2 mouse cellular contexts compared by ENCODE assay signal in the genomic region with DNA sequence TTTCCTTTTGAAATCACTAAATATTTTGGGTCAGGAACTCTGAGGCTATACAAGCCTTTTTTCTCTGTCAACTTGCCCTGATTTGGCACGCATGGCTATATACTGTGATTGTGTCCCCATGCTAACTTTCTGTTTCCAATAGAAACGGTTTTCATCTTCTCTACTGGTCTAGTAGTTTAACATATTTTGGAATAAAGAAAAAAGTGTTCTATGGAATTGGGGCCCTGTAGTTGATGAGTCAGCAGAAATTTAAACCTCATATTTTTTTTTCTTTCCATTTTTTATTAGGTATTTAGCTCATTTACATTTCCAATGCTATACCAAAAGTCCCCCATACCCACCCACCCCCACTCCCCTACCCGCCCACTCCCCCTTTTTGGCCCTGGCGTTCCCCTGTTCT. TPM values are rescaled to one million over a fixed set of nuclear protein-coding genes. Genes with fewer than 3 reads are reported as not detected.
DNase-seq lines count a peak whose midpoint lies in the region; TF ChIP-seq lines count a peak whose summit lies in the region.
"Not testable (repeated sequence)": the region's sequence is repeated elsewhere in the genome, so short reads cannot be mapped to it uniquely, and the experiment has no call there.

No protein-coding gene starts in this region.

- DNase-seq in CH12.LX (ENCODE audit: extremely low read depth); MEL (ENCODE audit: low read depth, low spot score): not testable (repeated sequence)

- H3K36me3 ChIP-seq in CH12.LX (replicated peaks in 1 of 2; ENCODE audit: control insufficient read depth in 1 of 2, insufficient read depth in 1 of 2, low read length in 1 of 2) = peaks cover 0 to 14% of the 10 kb centered on the region in 2 experiments
- not testable (repeated sequence) for H3K36me3 ChIP-seq in MEL (ENCODE audit: control insufficient read depth in 1 of 2, insufficient read depth in 2 of 2, low read length in 2 of 2)

- not testable (repeated sequence) for H3K9me3 ChIP-seq in CH12.LX (replicated peaks; ENCODE audit: low read length); MEL (replicated peaks; ENCODE audit: insufficient read depth, low read length)

- in situ Hi-C loops in CH12.LX (cut with MboI; ENCODE audit: low pct_ligation_motif_present, low pct_unique_long_range_greater_than_20kb, low sequenced_read_pairs) = not testable (repeated sequence)

- H3K4me3 ChIP-seq in CH12.LX (replicated peaks in 1 of 3; ENCODE audit: low read depth in 2 of 3, low read length in 2 of 3, poor library complexity in 1 of 3); MEL (ENCODE audit: control insufficient read depth in 1 of 2, insufficient read depth in 1 of 2, low read depth in 2 of 2, low read length in 2 of 2): not testable (repeated sequence)

- not testable (repeated sequence) for H3K9ac ChIP-seq in CH12.LX (ENCODE audit: insufficient read depth, low read depth); MEL (ENCODE audit: control insufficient read depth, low read depth, low read length, poor library complexity, severe bottlenecking)

- not testable (repeated sequence) for TF ChIP-seq EP300 in CH12.LX (IDR thresholded peaks at IDR 0.05; ENCODE audit: low read length); MEL (IDR thresholded peaks at IDR 0.05; ENCODE audit: low read depth in 1 of 2, low read length in 2 of 2)

- dilution Hi-C loops in CH12.LX (cut with MboI; ENCODE audit: extremely low pct_ligation_motif_present, extremely low pct_unique_long_range_greater_than_20kb, low sequenced_read_pairs) = not testable (repeated sequence)

- TF ChIP-seq CTCF in CH12.LX (conservative IDR thresholded peaks at IDR 0.05 in 1 of 2, IDR thresholded peaks at IDR 0.05 in 1 of 2; ENCODE audit: low read depth in 2 of 2, low read length in 2 of 2); MEL (IDR thresholded peaks at IDR 0.05 in 2 of 3, conservative IDR thresholded peaks at IDR 0.05 in 1 of 3; ENCODE audit: control insufficient read depth in 1 of 3, insufficient read depth in 1 of 3, low read depth in 2 of 3, low read length in 3 of 3, poor library complexity in 1 of 3, severe bottlenecking in 1 of 3): not testable (repeated sequence)

- not testable (repeated sequence) for H3K27ac ChIP-seq in CH12.LX (ENCODE audit: insufficient read depth, low read depth); MEL (ENCODE audit: control insufficient read depth, low read depth, low read length)

- not testable (repeated sequence) for H3K4me1 ChIP-seq in CH12.LX (ENCODE audit: control insufficient read depth in 1 of 2, insufficient read depth in 2 of 2); MEL (ENCODE audit: control insufficient read depth in 1 of 2, insufficient read depth in 2 of 2, low read length in 2 of 2)

- H3K4me2 ChIP-seq in CH12.LX (ENCODE audit: insufficient read depth, low read depth, poor library complexity, severe bottlenecking) = not testable (repeated sequence)

- not testable (repeated sequence) for H3K79me2 ChIP-seq in CH12.LX (replicated peaks; ENCODE audit: control insufficient read depth, extremely low read depth, insufficient read depth, poor library complexity, severe bottlenecking); MEL (ENCODE audit: control insufficient read depth, insufficient read depth, low read length, poor library complexity)

- TF ChIP-seq RAD21 in CH12.LX (IDR thresholded peaks at IDR 0.05; ENCODE audit: low read depth, low read length); MEL (IDR thresholded peaks at IDR 0.05; ENCODE audit: low read depth, low read length): not testable (repeated sequence)

- H3K27me3 ChIP-seq in CH12.LX (replicated peaks); MEL (ENCODE audit: control insufficient read depth in 1 of 2, insufficient read depth in 2 of 2, low read length in 2 of 2): not testable (repeated sequence)

- TF ChIP-seq POLR2A in CH12.LX (IDR thresholded peaks at IDR 0.05; ENCODE audit: low read depth, low read length); MEL (IDR thresholded peaks at IDR 0.05; ENCODE audit: control insufficient read depth in 1 of 2, insufficient read depth in 1 of 2, low read depth in 1 of 2, low read length in 2 of 2, poor library complexity in 1 of 2): not testable (repeated sequence)

TF ChIP-seq in CH12.LX, 34 proteins besides CTCF, POLR2A, EP300 and RAD21:
- TF ChIP-seq MAFK (IDR thresholded peaks at IDR 0.05; ENCODE audit: insufficient replicate concordance, low read length) = peak; percentile 89

TF ChIP-seq in MEL, 35 proteins besides CTCF, POLR2A, EP300 and RAD21:
- peak; percentile 83 for TF ChIP-seq MAFK (IDR thresholded peaks at IDR 0.05; ENCODE audit: borderline replicate concordance, low read depth, low read length)

RNA-seq across cellular contexts. Expression of gene Sdhaf3, which starts 3.4 kb away (rescaled TPM):
- total RNA-seq in CH12.LX (2012; rRNA removed) (5.9 and 6.0 TPM in 2 replicates), CH12.LX (2014; rRNA removed) (11.6 and 12.8 TPM in 2 replicates), MEL (2012; rRNA removed) (6.1 and 6.6 TPM in 2 replicates)
- polyA plus RNA-seq in CH12.LX (2012; ENCODE audit: insufficient read length, low read depth) (8.8 and 10.0 TPM in 2 replicates), MEL (2012; ENCODE audit: insufficient read depth in 1 of 2, insufficient read length in 2 of 2, low read depth in 1 of 2, low replicate concordance in 2 of 2, missing spikeins in 1 of 2) (10 to 100 TPM in 1 of 2 experiments, 1 to 10 TPM in 1; 7.5 to 44.7 TPM)
